Mouse (Mus musculus) midbrain, embryonic 14.5 days (tissue): ENCODE results near the gene Ddx54. TPM values are rescaled to one million over a fixed set of nuclear protein-coding genes. Genes with fewer than 3 reads are reported as not detected.
A peak's percentile ranks its signal among the peaks of the same experiment; 100 is the strongest.

Source experiments
- ATAC-seq: fragments of 200-750 bp; cut with Nextera tagmentation; 2 replicates; pipeline ENCODE4 v1.8.0; 2017; ENCODE audit warnings: moderate number of reproducible peaks, moderate library complexity; ENCODE audit not compliant: low FRiP score, low TSS enrichment
- DNase-seq: peaks from one replicate; pipeline ENCODE4 v3.0.0-alpha.2; 2015
- H3K27ac ChIP-seq: fragments of 300-500 bp; sonication (generic); replicated peaks from 2 replicates; pipeline ENCODE4 v1.5.1; 2014; ENCODE audit warnings: mild to moderate bottlenecking, low read depth, low read length, moderate library complexity
- H3K27me3 ChIP-seq: fragments of 300-500 bp; sonication (generic); 2 replicates; pipeline ENCODE4 v1.6.1; 2014; ENCODE audit warnings: low read length, control low read depth, mixed read lengths; ENCODE audit not compliant: control insufficient read depth, insufficient read depth
- H3K36me3 ChIP-seq: fragments of 300-500 bp; sonication (generic); 2 replicates; pipeline ENCODE4 v1.6.1; 2014; ENCODE audit warnings: low read length, control low read depth; ENCODE audit not compliant: control insufficient read depth, insufficient read depth
- H3K4me1 ChIP-seq: fragments of 300-500 bp; sonication (generic); 2 replicates; pipeline ENCODE4 v1.6.1; 2014; ENCODE audit warnings: mild to moderate bottlenecking, antibody characterized with exemption, low read length, control low read depth; ENCODE audit not compliant: control insufficient read depth, insufficient read depth
- H3K4me2 ChIP-seq: fragments of 300-500 bp; sonication (generic); 2 replicates; pipeline ENCODE4 v1.6.1; 2014; ENCODE audit warnings: mild to moderate bottlenecking, low read length, moderate library complexity
- H3K4me3 ChIP-seq: fragments of 300-500 bp; sonication (generic); replicated peaks from 2 replicates; pipeline ENCODE4 v1.5.1; 2014; ENCODE audit warnings: low read depth, low read length
- H3K9ac ChIP-seq: fragments of 300-500 bp; sonication (generic); replicated peaks from 2 replicates; pipeline ENCODE4 v1.6.1; 2014; ENCODE audit warnings: mild to moderate bottlenecking, low read length, moderate library complexity
- H3K9me3 ChIP-seq: fragments of 300-500 bp; sonication (generic); 2 replicates; pipeline ENCODE4 v1.6.1; 2016; ENCODE audit warnings: low read length, control low read depth, mixed read lengths; ENCODE audit not compliant: control insufficient read depth
- WGBS: fragments of 180-500 bp; shearing (Covaris S2); extraction: QIAGEN DNeasy Blood & Tissue Kit; methylation state at CpG from one replicate; pipeline ENCODE4 v1.1.7; 2014; 5-methylcytosine and 5-hydroxymethylcytosine counted together
- polyA plus RNA-seq: library from polyadenylated mRNA; unstranded; fragments of >200 nt; fragmentation: Nextera tagmentation; extraction: Ambion mirVana; gene quantifications from 2 replicates; pipeline ENCODE4 v1.2.1, GENCODE M21; 2014

Ddx54 gene
- polyA plus RNA-seq, 1 experiment from 2014 or later: 31.9 TPM

DNA sequence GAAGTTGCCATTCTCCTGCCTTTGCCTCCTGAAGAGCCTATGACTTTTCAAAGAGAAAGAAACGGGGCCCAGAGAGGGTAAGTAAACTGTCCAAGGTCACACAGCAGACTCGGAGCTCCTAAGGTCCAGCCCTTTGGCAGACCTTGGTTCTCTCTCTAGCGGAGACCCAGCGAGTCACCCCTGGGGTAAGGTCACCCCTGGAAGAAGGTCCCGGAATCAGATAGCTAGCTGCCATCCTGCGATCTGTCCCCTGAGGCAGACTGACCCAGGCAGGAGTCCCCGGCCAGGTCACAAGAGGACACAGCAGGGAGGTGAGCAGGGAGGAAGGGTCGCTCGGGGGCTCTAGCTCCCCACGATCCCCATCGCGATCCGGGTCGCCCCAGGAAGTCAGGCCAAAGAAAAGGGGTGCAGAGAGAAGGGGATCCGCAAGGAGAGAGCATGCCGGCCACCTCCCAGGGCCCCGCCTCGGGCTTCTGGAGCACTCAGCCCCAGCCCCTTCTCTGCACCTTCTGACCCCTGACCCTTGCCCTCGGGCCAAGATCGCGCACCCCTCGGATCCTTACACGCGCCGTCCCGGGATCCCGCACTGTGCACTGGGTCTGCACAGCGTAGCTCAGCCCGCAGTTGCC, 24.5 kb upstream of the Ddx54 start:
- Histone ChIP-seq H3K27me3 (no peaks in the 10 kb centered on the region), H3K9me3 (no peaks in the 10 kb centered on the region), H3K9ac (peak overlapping the region; percentile 85), H3K4me1 (peaks cover 18% of the 10 kb centered on the region), H3K4me2 (peak overlapping the region; percentile 99), H3K36me3 (0 out of 2 replicates have a peak, but pooled peaks cover 6% of the 10 kb centered on the region), H3K4me3 (peak overlapping the region; percentile 74), H3K27ac (peak overlapping the region; percentile 71)
- no peak for DNase-seq
- ATAC-seq: no peak
- 3% methylated on average over 29 of the region's 29 CpGs for WGBS

- peak within 1 kb of the TSS; percentile 74 for H3K4me3 ChIP-seq
- H3K9me3 ChIP-seq: no peaks in the 10 kb centered on the region
- peak within 1 kb of the TSS; percentile 85 for H3K9ac ChIP-seq
- H3K27ac ChIP-seq: peak within 1 kb of the TSS; percentile 71
- peak within 1 kb of the TSS; percentile 99 for H3K4me2 ChIP-seq
- DNase-seq (peak; percentile 100), ATAC-seq (peak; percentile 98)
- H3K27me3 ChIP-seq: no peaks in the 10 kb centered on the region
- H3K4me1 ChIP-seq: peaks cover 18% of the 10 kb centered on the region
- WGBS: under 1% methylated on average over 35 of the region's 35 CpGs
- 0 out of 2 replicates have a peak, but pooled peaks cover 3% of the 10 kb centered on the region for H3K36me3 ChIP-seq
Observed at GRCm38 (mm10) chr5:120588569-120589094, 23.9 kb upstream of the Ddx54 start, which contains the start of the genes Tpcn1 and Iqcd. Tpcn1 (minus strand) TSS chr5:120588673. Iqcd (plus strand) TSS chr5:120589016.

- 79% methylated on average over 16 of the region's 16 CpGs for WGBS
- DNase-seq: peak; percentile 35
- Histone ChIP-seq H3K36me3 (no peaks in the 10 kb centered on the region), H3K4me2 (no peak overlapping the region), H3K9ac (no peak overlapping the region), H3K4me3 (no peak overlapping the region), H3K27ac (no peak overlapping the region), H3K9me3 (no peaks in the 10 kb centered on the region), H3K27me3 (no peaks in the 10 kb centered on the region), H3K4me1 (peaks cover 18% of the 10 kb centered on the region)
- no peak for ATAC-seq
Observed at GRCm38 (mm10) chr5:120590356-120591010, 22.1 kb upstream of the Ddx54 start.

- H3K4me3 ChIP-seq: no peak overlapping the region
- WGBS: 72% methylated on average over 7 of the region's 7 CpGs
- DNase-seq: no peak
Observed at GRCm38 (mm10) chr5:120592141-120592540, 20.4 kb upstream of the Ddx54 start.

DNA sequence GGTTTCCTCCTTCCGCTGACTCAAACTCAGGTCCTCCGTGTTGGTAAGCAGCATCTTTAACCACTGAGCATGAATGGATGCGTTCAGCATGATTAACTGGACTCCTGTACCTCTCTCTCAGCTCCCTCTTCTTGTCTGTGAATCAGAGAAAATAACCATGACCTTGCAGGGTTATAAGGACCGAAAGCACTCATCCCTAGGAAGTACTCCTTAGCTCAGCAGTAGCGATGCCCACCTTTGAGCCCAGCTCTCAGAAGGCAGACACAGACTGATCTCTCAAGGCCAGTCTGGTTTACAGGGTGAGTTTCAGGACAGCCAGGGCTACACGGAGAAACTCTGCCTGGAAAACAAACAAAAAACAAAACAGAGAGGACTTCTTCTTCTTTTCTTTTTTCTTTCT, 18.1 kb upstream of the Ddx54 start:
- 89% methylated on average over 6 of the region's 6 CpGs for WGBS
- DNase-seq (no peak), ATAC-seq (no peak)
- H3K27me3 ChIP-seq: no peaks in the 10 kb centered on the region
- H3K4me3 ChIP-seq: no peak overlapping the region
- H3K36me3 ChIP-seq: no peaks in the 10 kb centered on the region
- H3K4me2 ChIP-seq: no peak overlapping the region
- H3K9ac ChIP-seq: no peak overlapping the region
- no peak overlapping the region for H3K27ac ChIP-seq
- H3K9me3 ChIP-seq: no peaks in the 10 kb centered on the region
- H3K4me1 ChIP-seq: no peaks in the 10 kb centered on the region

More at GRCm38 (mm10) chr5:120592141-120592540, 20.4 kb upstream of the Ddx54 start:
- no peak for ATAC-seq
- peaks cover 14% of the 10 kb centered on the region for H3K4me1 ChIP-seq
- H3K36me3 ChIP-seq: no peaks in the 10 kb centered on the region
- H3K4me2 ChIP-seq: no peak overlapping the region
- no peak overlapping the region for H3K9ac ChIP-seq
- H3K9me3 ChIP-seq: no peaks in the 10 kb centered on the region
- no peak overlapping the region for H3K27ac ChIP-seq
- H3K27me3 ChIP-seq: no peaks in the 10 kb centered on the region

DNA sequence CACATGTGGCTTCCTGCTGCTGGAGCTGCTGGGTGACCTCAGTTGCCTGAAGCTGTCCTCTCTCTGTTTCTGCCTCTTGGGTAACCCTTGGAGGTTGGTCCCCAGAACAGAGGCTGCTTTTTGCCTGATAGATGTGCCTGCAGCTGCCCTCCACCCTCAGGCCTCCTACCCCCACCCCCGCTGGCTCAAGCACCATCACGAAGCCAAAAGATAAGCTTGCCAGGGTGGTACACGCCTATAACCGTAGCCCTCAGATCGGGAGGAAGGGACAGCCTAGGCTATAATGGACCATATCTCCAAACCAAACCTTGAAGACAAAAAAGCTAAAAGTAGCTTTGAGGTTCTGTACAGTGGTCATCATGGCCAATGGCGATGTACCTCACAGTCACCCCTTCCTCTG, 12.9 kb upstream of the Ddx54 start:
- no peak overlapping the region for H3K9ac ChIP-seq
- no peak overlapping the region for H3K27ac ChIP-seq
- no peaks in the 10 kb centered on the region for H3K9me3 ChIP-seq
- ATAC-seq (no peak), DNase-seq (no peak)
- no peaks in the 10 kb centered on the region for H3K36me3 ChIP-seq
- no peaks in the 10 kb centered on the region for H3K27me3 ChIP-seq
- H3K4me3 ChIP-seq: no peak overlapping the region
- H3K4me2 ChIP-seq: no peak overlapping the region
- no peaks in the 10 kb centered on the region for H3K4me1 ChIP-seq
- 91% methylated on average over 6 of the region's 6 CpGs for WGBS

- no peak overlapping the region for H3K9ac ChIP-seq
- no peak for ATAC-seq
- no peak overlapping the region for H3K27ac ChIP-seq
- H3K4me1 ChIP-seq: peaks cover 4% of the 10 kb centered on the region; the same call in 1 of the 2 replicates
- H3K4me2 ChIP-seq: no peak overlapping the region
- 61% methylated on average over 11 of the region's 11 CpGs for WGBS
- H3K9me3 ChIP-seq: no peaks in the 10 kb centered on the region
- DNase-seq: no peak
- no peaks in the 10 kb centered on the region for H3K36me3 ChIP-seq
- no peak overlapping the region for H3K4me3 ChIP-seq
- H3K27me3 ChIP-seq: no peaks in the 10 kb centered on the region
Observed at GRCm38 (mm10) chr5:120600946-120601668, 11.4 kb upstream of the Ddx54 start.

GRCm38 (mm10) chr5:120602210-120602609, 10.3 kb upstream of the Ddx54 start:
- ATAC-seq (no peak), DNase-seq (no peak)
- Histone ChIP-seq H3K36me3 (no peaks in the 10 kb centered on the region), H3K9me3 (no peaks in the 10 kb centered on the region), H3K27ac (no peak overlapping the region), H3K9ac (no peak overlapping the region), H3K4me2 (no peak overlapping the region), H3K27me3 (no peaks in the 10 kb centered on the region), H3K4me3 (no peak overlapping the region), H3K4me1 (peaks cover 4% of the 10 kb centered on the region; the same call in 1 of the 2 replicates)
- WGBS: 91% methylated on average over 12 of the region's 12 CpGs
